Mouse (Mus musculus) bone marrow, adult 2 months (tissue): Measurements from ENCODE around the gene Eef1a2. TPM values are rescaled to one million over a fixed set of nuclear protein-coding genes. Genes with fewer than 3 reads are reported as not detected.
A peak's percentile ranks its signal among the peaks of the same experiment; 100 is the strongest.

Source experiments
- H3K27ac ChIP-seq: fragments of 200-500 bp; 2 replicates; pipeline ENCODE4 v1.5.1; 2012; ENCODE audit warnings: low read depth, mild to moderate bottlenecking, control low read depth, inconsistent platforms, low read length; ENCODE audit not compliant: control insufficient read depth, poor library complexity, insufficient read depth
- H3K4me1 ChIP-seq: fragments of 200-500 bp; 2 replicates; pipeline ENCODE4 v1.6.1; 2011; ENCODE audit warnings: low read length; ENCODE audit not compliant: control insufficient read depth, insufficient read depth
- H3K4me3 ChIP-seq: fragments of 200-500 bp; replicated peaks from 2 replicates; pipeline ENCODE3; 2011; ENCODE audit warnings: mild to moderate bottlenecking, low read depth, low read length, control low read depth; ENCODE audit not compliant: control insufficient read depth
- CTCF ChIP-seq: fragments of 200-500 bp; IDR thresholded peaks from 2 replicates; pipeline ENCODE4 v1.5.1; 2011; ENCODE audit warnings: low read length, control low read depth; ENCODE audit not compliant: control insufficient read depth, insufficient read depth
- POLR2A ChIP-seq: fragments of 200-500 bp; IDR thresholded peaks from 2 replicates; pipeline ENCODE4 v1.6.1; 2011; ENCODE audit warnings: low read depth, mild to moderate bottlenecking, control low read depth, low read length, borderline replicate concordance; ENCODE audit not compliant: control insufficient read depth
- WGBS: fragments of 180-500 bp; shearing (Covaris S2); methylation state at CpG from one replicate; pipeline ENCODE4 v1.1.7; 2018; 5-methylcytosine and 5-hydroxymethylcytosine counted together
- polyA plus RNA-seq: library from polyadenylated mRNA; stranded (reverse); fragments of >200 nt; gene quantifications from 2 replicates; pipeline ENCODE4 v1.2.4, GENCODE M21; 2011; ENCODE audit warnings: low replicate concordance; ENCODE audit not compliant: missing spikeins, insufficient read depth, insufficient read length

Eef1a2 gene
- polyA plus RNA-seq, 1 experiment = 0.97 TPM

DNA sequence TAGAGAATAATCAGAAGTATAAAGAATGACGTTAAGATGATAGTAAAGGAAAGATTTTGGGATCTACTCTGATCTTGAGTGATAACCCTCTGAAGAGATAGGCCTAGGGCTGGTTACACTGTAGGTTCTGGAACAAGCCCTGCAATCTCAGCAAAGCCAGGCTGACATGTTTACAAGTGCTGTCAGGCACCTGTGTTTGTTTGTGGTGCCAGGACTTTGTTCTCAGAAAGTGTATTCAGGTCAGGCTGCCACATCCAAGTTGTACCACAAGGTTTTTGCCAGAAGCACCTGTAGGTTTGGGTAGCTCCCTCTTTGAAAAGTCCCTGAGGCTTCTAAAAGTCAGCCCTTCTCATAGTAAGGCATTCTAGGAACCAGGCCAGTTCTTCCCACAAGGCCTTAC lies 32.5 kb upstream of the Eef1a2 start:
- no peak overlapping the region for H3K27ac ChIP-seq

GRCm38 (mm10) chr2:181188681-181189080 lies 31.9 kb upstream of the Eef1a2 start:
- WGBS = 53% methylated on average over 2 of the region's 2 CpGs
- Histone ChIP-seq H3K4me3 (no peak overlapping the region), H3K27ac (peak overlapping the region; percentile 67), H3K4me1 (peaks cover 1% of the 10 kb centered on the region; the same call in 1 of the 2 replicates)
- no peak for TF ChIP-seq CTCF
- no peak for TF ChIP-seq POLR2A

More for the DNA sequence above, 32.5 kb upstream of the Eef1a2 start:
- Histone ChIP-seq H3K4me3 (no peak overlapping the region), H3K4me1 (peaks cover 1% of the 10 kb centered on the region; the same call in 1 of the 2 replicates)
- 71% methylated on average over 1 of the region's 1 CpGs for WGBS
- TF ChIP-seq POLR2A (no peak), CTCF (no peak)

GRCm38 (mm10) chr2:181187121-181188000 lies 30.5 kb upstream of the Eef1a2 start, which contains the start of gene Ppdpf:
Ppdpf (plus strand) TSS chr2:181187247.
- H3K4me3 ChIP-seq = peak within 1 kb of the TSS; percentile 85
- peak within 1 kb of the TSS; percentile 86 for H3K27ac ChIP-seq
- peak; percentile 65; the same call in 1 of the 2 replicates for TF ChIP-seq POLR2A
- peak; percentile 31; the same call in 1 of the 2 replicates for TF ChIP-seq CTCF
- WGBS = under 1% methylated on average over 64 of the region's 64 CpGs
- H3K4me1 ChIP-seq = peaks cover 1% of the 10 kb centered on the region; the same call in 1 of the 2 replicates

- peak overlapping the region; percentile 85 for H3K4me3 ChIP-seq
- peak; percentile 96 for TF ChIP-seq CTCF
- TF ChIP-seq POLR2A = no peak
- no peaks in the 10 kb centered on the region; the same call in 1 of the 2 replicates for H3K4me1 ChIP-seq
- peak overlapping the region; percentile 60 for H3K27ac ChIP-seq
- WGBS = 1% methylated on average over 14 of the region's 14 CpGs
Observed at GRCm38 (mm10) chr2:181186635-181187034, 29.8 kb upstream of the Eef1a2 start.

DNA sequence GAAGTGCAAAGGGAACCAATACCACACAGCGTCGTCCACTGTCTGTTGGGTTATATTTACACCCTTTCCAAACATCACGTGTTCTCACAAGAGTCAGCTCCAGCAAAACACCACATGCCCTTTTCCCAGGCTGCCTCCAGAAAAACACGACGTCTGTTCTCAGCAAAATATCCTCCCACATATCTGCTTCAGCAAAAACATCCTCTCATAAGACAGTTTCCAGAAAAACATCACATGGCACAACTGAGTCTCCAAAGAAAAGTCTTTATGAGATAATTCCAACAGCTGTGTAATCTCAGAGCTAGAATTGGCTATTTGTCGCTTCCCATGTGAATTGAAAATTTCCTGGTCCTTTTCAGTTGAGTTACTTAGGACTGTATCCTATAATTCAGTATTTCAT lies 24.1 kb upstream of the Eef1a2 start:
- 67% methylated on average over 6 of the region's 6 CpGs for WGBS
- TF ChIP-seq POLR2A = no peak
- no peak for TF ChIP-seq CTCF
- no peak overlapping the region for H3K27ac ChIP-seq
- H3K4me3 ChIP-seq = no peak overlapping the region
- no peaks in the 10 kb centered on the region for H3K4me1 ChIP-seq

- H3K27ac ChIP-seq = no peak overlapping the region
- no peak overlapping the region for H3K4me3 ChIP-seq
- H3K4me1 ChIP-seq = no peaks in the 10 kb centered on the region
- TF ChIP-seq CTCF (no peak), POLR2A (no peak)
- WGBS = 61% methylated on average over 5 of the region's 5 CpGs
Observed at GRCm38 (mm10) chr2:181178471-181178870, 21.7 kb upstream of the Eef1a2 start.

GRCm38 (mm10) chr2:181178015-181178414 lies 21.2 kb upstream of the Eef1a2 start:
- no peaks in the 10 kb centered on the region for H3K4me1 ChIP-seq
- 66% methylated on average over 3 of the region's 3 CpGs for WGBS
- H3K4me3 ChIP-seq = no peak overlapping the region
- no peak overlapping the region for H3K27ac ChIP-seq
- no peak for TF ChIP-seq POLR2A

GRCm38 (mm10) chr2:181174646-181175045 lies 17.8 kb upstream of the Eef1a2 start:
- 79% methylated on average over 3 of the region's 3 CpGs for WGBS
- TF ChIP-seq POLR2A (no peak), CTCF (no peak)
- no peak overlapping the region for H3K27ac ChIP-seq

More at GRCm38 (mm10) chr2:181174646-181175045, 17.8 kb upstream of the Eef1a2 start:
- Histone ChIP-seq H3K4me1 (no peaks in the 10 kb centered on the region), H3K4me3 (no peak overlapping the region)
